8 mouse cellular contexts compared by ENCODE assay signal in the genomic region with DNA sequence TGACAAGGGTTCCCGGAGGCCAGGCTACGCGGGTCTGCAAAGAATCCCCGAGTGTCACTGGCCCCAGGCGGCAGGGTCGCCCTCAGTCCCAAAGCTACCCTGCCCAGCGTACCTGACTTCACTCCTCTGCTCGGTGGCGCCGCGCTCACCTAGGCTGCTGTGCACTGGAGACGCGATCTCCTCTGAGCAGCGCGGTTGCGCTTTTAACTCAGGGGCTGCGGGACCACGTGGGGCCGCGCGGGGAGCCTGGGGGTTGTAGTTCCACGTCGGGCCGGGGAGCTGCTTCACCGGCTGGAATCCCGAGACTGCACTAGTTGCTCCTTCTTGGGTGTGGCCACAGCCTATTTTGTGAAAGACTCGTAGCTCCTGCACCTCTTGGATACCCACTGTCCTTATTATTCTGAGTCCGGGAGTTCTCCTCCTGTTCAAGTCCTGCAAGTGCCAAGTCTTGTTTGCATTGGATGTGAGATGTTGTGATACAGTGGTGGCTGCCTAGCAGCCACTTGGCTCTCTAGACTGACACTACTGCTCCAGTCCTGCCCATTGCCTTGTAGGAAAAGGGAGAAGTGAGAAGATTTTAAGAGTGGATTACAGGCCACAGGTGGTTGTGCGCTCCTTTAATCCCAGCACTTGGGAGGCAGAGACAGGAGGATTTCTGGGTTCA. TPM values are rescaled to one million over a fixed set of nuclear protein-coding genes. Genes with fewer than 3 reads are reported as not detected.
DNase-seq lines count a peak whose midpoint lies in the region; ATAC-seq lines count a peak whose summit lies in the region.

Gene Npl, minus strand, starts transcription at position 510 of the 664 bp plus-strand sequence.

- H3K27me3 ChIP-seq in hindbrain, embryonic 14.5 days (ENCODE audit: control insufficient read depth, insufficient read depth, low read length), result no peaks in the 10 kb centered on the region

- peak; percentile 75 for DNase-seq in Muller cell, postnatal 12 days (ENCODE audit: inconsistent ontology term)
- DNase-seq in cerebellum, postnatal 36 days, result peak; percentile 38 to 47
- peak; percentile 67 for DNase-seq in gastrocnemius, adult 18-20 months (ENCODE audit: low spot score)
- DNase-seq in hindbrain, embryonic 14.5 days (ENCODE audit: low spot score), result peak; percentile 70
- DNase-seq in left cerebral cortex, adult 18-20 months (ENCODE audit: low spot score in 2 of 2), result peak; percentile 76 to 77
- DNase-seq in lung, postnatal 4 days, result peak; percentile 74
- DNase-seq in retina, postnatal 1 day, result peak; percentile 81
- peak; percentile 35 for DNase-seq in urinary bladder, adult 2 months (ENCODE audit: low spot score)

- peak; percentile 93 for ATAC-seq in hindbrain, embryonic 14.5 days (ENCODE audit: low FRiP score)

- no peaks in the 10 kb centered on the region for H3K36me3 ChIP-seq in hindbrain, embryonic 14.5 days (replicated peaks; ENCODE audit: control insufficient read depth, insufficient read depth)

- WGBS in hindbrain, embryonic 14.5 days, result 5% methylated on average over 29 of the region's 29 CpGs

- no peak within 1 kb of the TSS for H3K27ac ChIP-seq in hindbrain, embryonic 14.5 days

- 0 out of 2 replicates have a peak, but pooled peaks cover 3% of the 10 kb centered on the region for H3K4me1 ChIP-seq in hindbrain, embryonic 14.5 days (replicated peaks; ENCODE audit: control insufficient read depth, insufficient read depth, low read length)

- H3K9me3 ChIP-seq in hindbrain, embryonic 14.5 days (ENCODE audit: control insufficient read depth, low read length), result no peaks in the 10 kb centered on the region

- peak within 1 kb of the TSS; percentile 38 for H3K4me3 ChIP-seq in hindbrain, embryonic 14.5 days (replicated peaks; ENCODE audit: low read length)

- peak within 1 kb of the TSS; percentile 55 for H3K4me2 ChIP-seq in hindbrain, embryonic 14.5 days (replicated peaks)

- peak within 1 kb of the TSS; percentile 55 for H3K9ac ChIP-seq in hindbrain, embryonic 14.5 days

RNA-seq across cellular contexts. Expression of gene Npl, which starts in this region (rescaled TPM):
- total RNA-seq in gastrocnemius, adult 18-20 months (2021), result 1 to 10 TPM; 2.2 to 2.4 TPM
- 15.8 and 16.8 TPM in 2 replicates for polyA plus RNA-seq in hindbrain, embryonic 14.5 days (2014; fragmentation: Nextera tagmentation; extraction: Ambion mirVana)
- 1 to 10 TPM; 5.3 to 5.4 TPM for total RNA-seq in left cerebral cortex, adult 18-20 months (2021)
- 1.8 and 2.1 TPM in 2 replicates for polyA plus RNA-seq in urinary bladder, adult 2 months (2012; rRNA removed)
